Mouse (Mus musculus) heart, postnatal 0 days (tissue): Measurements from ENCODE around the gene Tbc1d4. TPM values are rescaled to one million over a fixed set of nuclear protein-coding genes. Genes with fewer than 3 reads are reported as not detected.

ENCODE experiments used
- ATAC-seq: fragments of 200-750 bp; cut with Nextera tagmentation; 2 replicates; pipeline ENCODE4 v1.8.0; 2017; ENCODE audit warnings: low read depth, moderate number of reproducible peaks, moderate library complexity; ENCODE audit not compliant: insufficient read depth
- DNase-seq: peaks from one replicate; pipeline ENCODE4 v3.0.0-alpha.2; 2016; ENCODE audit warnings: low spot score
- H3K27ac ChIP-seq: fragments of 300-500 bp; sonication (generic); 2 replicates; pipeline ENCODE4 v1.5.1; 2014; ENCODE audit warnings: low read depth, mild to moderate bottlenecking
- H3K27me3 ChIP-seq: fragments of 300-500 bp; sonication (generic); 2 replicates; pipeline ENCODE4 v1.6.1; 2014; ENCODE audit warnings: low read length, mixed read lengths; ENCODE audit not compliant: control insufficient read depth, insufficient read depth
- H3K36me3 ChIP-seq: fragments of 300-500 bp; sonication (generic); replicated peaks from 2 replicates; pipeline ENCODE4 v1.6.1; 2014; ENCODE audit warnings: low read length, mixed read lengths; ENCODE audit not compliant: control insufficient read depth, insufficient read depth
- H3K4me1 ChIP-seq: fragments of 300-500 bp; sonication (generic); 2 replicates; pipeline ENCODE4 v1.6.1; 2014; ENCODE audit warnings: antibody characterized with exemption; ENCODE audit not compliant: control insufficient read depth, insufficient read depth
- H3K4me2 ChIP-seq: fragments of 300-500 bp; sonication (generic); 2 replicates; pipeline ENCODE4 v1.6.1; 2014; ENCODE audit warnings: low read depth, mild to moderate bottlenecking, low read length, moderate library complexity
- H3K4me3 ChIP-seq: fragments of 300-500 bp; sonication (generic); 2 replicates; pipeline ENCODE4 v1.5.1; 2014; ENCODE audit warnings: low read depth, low read length
- H3K9ac ChIP-seq: fragments of 300-500 bp; sonication (generic); replicated peaks from 2 replicates; pipeline ENCODE4 v1.6.1; 2014; ENCODE audit warnings: low read depth, low read length, mixed read lengths
- H3K9me3 ChIP-seq: fragments of 300-500 bp; sonication (generic); replicated peaks from 2 replicates; pipeline ENCODE4 v1.6.1; 2016; ENCODE audit warnings: low read length; ENCODE audit not compliant: control insufficient read depth
- CTCF ChIP-seq: IDR thresholded peaks from 2 replicates; pipeline ENCODE4 v1.5.1; 2016; ENCODE audit warnings: antibody characterized with exemption, control low read depth, low read depth
- EP300 ChIP-seq: IDR thresholded peaks from 2 replicates; pipeline ENCODE4 v1.6.1; 2016; ENCODE audit warnings: antibody characterized with exemption, low read depth
- WGBS: fragments of 180-500 bp; shearing (Covaris S2); extraction: QIAGEN DNeasy Blood & Tissue Kit; methylation state at CpG from one replicate; pipeline ENCODE4 v1.1.7; 2014; 5-methylcytosine and 5-hydroxymethylcytosine counted together
- polyA plus RNA-seq: library from polyadenylated mRNA; unstranded; fragments of >200 nt; fragmentation: Nextera tagmentation; extraction: Ambion mirVana; gene quantifications from 2 replicates; pipeline ENCODE4 v1.2.1, GENCODE M21; 2015
- total RNA-seq: library from RNA; depleted of rRNA; stranded (reverse); fragments of >200 nt; gene quantifications from 2 replicates; pipeline ENCODE4 v1.2.3, GENCODE M21; 2014; ENCODE audit warnings: low replicate concordance

Gene Tbc1d4
- total and polyA plus RNA-seq, 2 experiments from 2014 or later, result 16.8 to 53.6 TPM

DNA sequence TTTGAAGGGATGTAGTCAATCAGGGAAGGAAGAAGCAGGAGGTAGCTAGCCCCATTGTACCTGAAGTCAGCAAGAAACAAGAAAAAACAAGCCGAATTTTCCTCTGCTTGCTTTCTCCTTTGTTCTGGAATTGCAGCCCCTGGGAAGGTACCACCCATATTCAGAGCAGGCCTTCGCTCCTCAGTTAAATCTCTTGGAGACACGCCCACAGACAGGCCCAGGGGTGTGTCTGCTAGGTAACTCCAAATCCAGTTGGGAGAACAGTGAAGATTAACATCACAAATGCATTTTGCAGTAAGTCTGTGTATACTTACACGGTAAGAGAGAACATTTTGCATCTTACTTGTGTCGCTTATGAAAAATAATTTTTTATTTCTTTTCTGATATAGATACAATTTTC lies 92.1 kb downstream of the Tbc1d4 start:
- DNase-seq (no peak), ATAC-seq (no peak)
- no peaks in the 10 kb centered on the region for H3K27me3 ChIP-seq
- TF ChIP-seq CTCF, result no peak
- TF ChIP-seq EP300, result no peak
- H3K4me3 ChIP-seq, result no peak overlapping the region
- no peak overlapping the region for H3K27ac ChIP-seq
- H3K9ac ChIP-seq, result no peak overlapping the region
- H3K36me3 ChIP-seq, result no peaks in the 10 kb centered on the region
- peaks cover 10% of the 10 kb centered on the region; the same call in 1 of the 2 replicates for H3K4me1 ChIP-seq
- WGBS, result 42% methylated on average over 5 of the region's 5 CpGs
- no peak overlapping the region for H3K4me2 ChIP-seq
- H3K9me3 ChIP-seq, result no peaks in the 10 kb centered on the region

- H3K27ac ChIP-seq, result no peak overlapping the region
Measured at GRCm38 (mm10) chr14:101516031-101516430, 93.0 kb downstream of the Tbc1d4 start.

GRCm38 (mm10) chr14:101515271-101515670 lies 93.7 kb downstream of the Tbc1d4 start:
- no peak overlapping the region for H3K4me2 ChIP-seq
- no peak for DNase-seq
- peaks cover 17% of the 10 kb centered on the region for H3K4me1 ChIP-seq
- no peak for ATAC-seq
- no peak overlapping the region for H3K27ac ChIP-seq
- no peaks in the 10 kb centered on the region for H3K9me3 ChIP-seq
- no peak for TF ChIP-seq CTCF
- no peak for TF ChIP-seq EP300
- WGBS, result 75% methylated on average over 4 of the region's 4 CpGs
- H3K4me3 ChIP-seq, result no peak overlapping the region
- no peaks in the 10 kb centered on the region for H3K27me3 ChIP-seq
- H3K36me3 ChIP-seq, result no peaks in the 10 kb centered on the region
- no peak overlapping the region for H3K9ac ChIP-seq

More at GRCm38 (mm10) chr14:101516031-101516430, 93.0 kb downstream of the Tbc1d4 start:
- 94% methylated on average over 11 of the region's 11 CpGs for WGBS
- ATAC-seq (no peak), DNase-seq (no peak)
- no peaks in the 10 kb centered on the region for H3K9me3 ChIP-seq
- no peaks in the 10 kb centered on the region for H3K36me3 ChIP-seq
- no peak overlapping the region for H3K4me3 ChIP-seq
- H3K4me2 ChIP-seq, result no peak overlapping the region
- TF ChIP-seq CTCF (no peak), EP300 (no peak)
- H3K27me3 ChIP-seq, result no peaks in the 10 kb centered on the region
- H3K4me1 ChIP-seq, result peaks cover 10% of the 10 kb centered on the region
- no peak overlapping the region for H3K9ac ChIP-seq

- WGBS, result 70% methylated on average over 5 of the region's 5 CpGs
- Histone ChIP-seq H3K4me1 (peaks cover 19% of the 10 kb centered on the region), H3K4me2 (no peak overlapping the region), H3K4me3 (no peak overlapping the region), H3K36me3 (no peaks in the 10 kb centered on the region), H3K9me3 (no peaks in the 10 kb centered on the region), H3K27ac (no peak overlapping the region), H3K27me3 (no peaks in the 10 kb centered on the region), H3K9ac (no peak overlapping the region)
- no peak for TF ChIP-seq EP300
- TF ChIP-seq CTCF, result no peak
- ATAC-seq, result no peak
- DNase-seq, result no peak
Measured at GRCm38 (mm10) chr14:101514557-101514971, 94.4 kb downstream of the Tbc1d4 start.

DNA sequence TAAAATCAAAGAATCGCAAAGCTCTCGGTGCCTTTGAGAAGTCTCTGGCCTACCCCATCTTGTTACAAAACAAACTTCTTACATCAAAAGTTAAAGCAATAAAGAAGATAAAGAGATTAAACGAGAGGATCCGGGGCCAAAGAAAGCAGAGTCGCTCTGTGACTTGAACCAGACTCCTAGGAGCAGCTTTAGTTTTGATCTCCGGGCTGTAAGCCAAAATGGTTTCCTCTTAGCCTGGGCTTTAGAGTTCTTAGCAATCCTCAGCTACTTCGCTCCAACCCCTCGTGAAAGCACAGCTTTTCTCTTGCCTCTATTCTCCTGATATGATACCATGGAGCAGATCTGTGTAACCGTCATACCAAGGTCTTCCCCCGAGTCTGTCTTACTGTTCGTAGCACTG lies 95.8 kb downstream of the Tbc1d4 start:
- ATAC-seq, result no peak
- H3K27ac ChIP-seq, result no peak overlapping the region
- H3K36me3 ChIP-seq, result no peaks in the 10 kb centered on the region
- no peak overlapping the region for H3K4me3 ChIP-seq
- no peak for DNase-seq
- TF ChIP-seq CTCF (no peak), EP300 (no peak)
- no peaks in the 10 kb centered on the region for H3K27me3 ChIP-seq
- H3K9ac ChIP-seq, result no peak overlapping the region
- no peaks in the 10 kb centered on the region for H3K9me3 ChIP-seq
- WGBS, result 58% methylated on average over 11 of the region's 11 CpGs
- peaks cover 11% of the 10 kb centered on the region for H3K4me1 ChIP-seq
- no peak overlapping the region for H3K4me2 ChIP-seq

DNA sequence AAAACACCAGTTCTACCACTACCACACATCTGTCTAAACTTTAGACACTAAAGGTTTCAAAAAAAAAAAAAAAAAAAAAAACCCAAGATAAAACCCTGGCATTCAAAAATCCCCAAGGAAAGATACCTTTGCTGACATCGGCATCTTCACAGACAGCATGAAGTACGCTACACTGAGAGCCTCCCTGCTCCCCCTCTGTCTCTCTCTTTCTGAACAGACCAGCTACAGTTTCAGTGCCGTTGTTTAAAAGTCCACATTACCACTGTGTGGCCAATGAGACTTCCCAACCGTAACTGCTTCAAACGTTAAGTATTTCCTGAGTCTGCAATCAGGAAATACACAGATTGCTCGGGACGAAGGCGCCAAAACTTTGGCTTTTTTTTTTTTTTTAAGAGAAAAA lies 97.6 kb downstream of the Tbc1d4 start:
- ATAC-seq (no peak), DNase-seq (no peak)
- peak overlapping the region; percentile 33 for H3K4me2 ChIP-seq
- 0 out of 2 replicates have a peak, but pooled peaks cover 4% of the 10 kb centered on the region for H3K36me3 ChIP-seq
- no peak overlapping the region for H3K27ac ChIP-seq
- no peaks in the 10 kb centered on the region for H3K27me3 ChIP-seq
- 60% methylated on average over 8 of the region's 8 CpGs for WGBS
- H3K4me1 ChIP-seq, result peaks cover 9% of the 10 kb centered on the region
- no peaks in the 10 kb centered on the region for H3K9me3 ChIP-seq
- TF ChIP-seq EP300, result no peak
- TF ChIP-seq CTCF, result no peak
- no peak overlapping the region for H3K4me3 ChIP-seq
- H3K9ac ChIP-seq, result no peak overlapping the region
